Mouse (Mus musculus): ENCODE data around the gene Fsip1. TPM values are rescaled to one million over a fixed set of nuclear protein-coding genes. Genes with fewer than 3 reads are reported as not detected.

Gene Fsip1
- polyA plus RNA-seq, 1 experiment from 2014 or later, result 3.5 TPM

GRCm38 (mm10) chr2:118263914-118264201 lies 7.1 kb upstream of the Fsip1 start:
- Histone ChIP-seq H3K36me3 (ENCODE audit: control insufficient read depth, insufficient read depth, low read length) (no peaks in the 10 kb centered on the region), H3K4me1 (replicated peaks; ENCODE audit: control insufficient read depth, insufficient read depth, low read length) (no peaks in the 10 kb centered on the region), H3K27ac (ENCODE audit: low read depth, low read length) (no peak overlapping the region), H3K4me3 (ENCODE audit: low read depth, low read length) (no peak overlapping the region), H3K4me2 (replicated peaks; ENCODE audit: low read depth, low read length) (no peak overlapping the region), H3K27me3 (ENCODE audit: control insufficient read depth, insufficient read depth, low read length) (no peaks in the 10 kb centered on the region), H3K9me3 (ENCODE audit: control insufficient read depth, low read length) (no peaks in the 10 kb centered on the region), H3K9ac (ENCODE audit: low read depth, low read length) (no peak overlapping the region)
- DNase-seq (ENCODE audit: low spot score) (no peak), ATAC-seq (ENCODE audit: low FRiP score) (no peak)
- 55% methylated on average over 2 of the region's 2 CpGs for WGBS

- peak; percentile 38; the same call in 1 of the 2 replicates for ATAC-seq (ENCODE audit: low FRiP score)
Measured at GRCm38 (mm10) chr2:118263151-118263913, 6.6 kb upstream of the Fsip1 start.

GRCm38 (mm10) chr2:118262673-118263072 lies 5.9 kb upstream of the Fsip1 start:
- H3K9ac ChIP-seq (ENCODE audit: low read depth, low read length), result no peak overlapping the region
- no peak overlapping the region for H3K4me3 ChIP-seq (ENCODE audit: low read depth, low read length)
- no peaks in the 10 kb centered on the region for H3K27me3 ChIP-seq (ENCODE audit: control insufficient read depth, insufficient read depth, low read length)
- H3K4me1 ChIP-seq (replicated peaks; ENCODE audit: control insufficient read depth, insufficient read depth, low read length), result no peaks in the 10 kb centered on the region
- H3K4me2 ChIP-seq (replicated peaks; ENCODE audit: low read depth, low read length), result no peak overlapping the region
- DNase-seq (ENCODE audit: low spot score) (no peak), ATAC-seq (ENCODE audit: low FRiP score) (no peak)
- 60% methylated on average over 8 of the region's 8 CpGs for WGBS
- no peak overlapping the region for H3K27ac ChIP-seq (ENCODE audit: low read depth, low read length)
- H3K36me3 ChIP-seq (ENCODE audit: control insufficient read depth, insufficient read depth, low read length), result no peaks in the 10 kb centered on the region
- H3K9me3 ChIP-seq (ENCODE audit: control insufficient read depth, low read length), result no peaks in the 10 kb centered on the region

More at GRCm38 (mm10) chr2:118263151-118263913, 6.6 kb upstream of the Fsip1 start:
- Histone ChIP-seq H3K27me3 (ENCODE audit: control insufficient read depth, insufficient read depth, low read length) (no peaks in the 10 kb centered on the region), H3K36me3 (ENCODE audit: control insufficient read depth, insufficient read depth, low read length) (no peaks in the 10 kb centered on the region), H3K9ac (ENCODE audit: low read depth, low read length) (no peak overlapping the region), H3K4me1 (replicated peaks; ENCODE audit: control insufficient read depth, insufficient read depth, low read length) (no peaks in the 10 kb centered on the region), H3K9me3 (ENCODE audit: control insufficient read depth, low read length) (no peaks in the 10 kb centered on the region), H3K4me3 (ENCODE audit: low read depth, low read length) (no peak overlapping the region), H3K4me2 (replicated peaks; ENCODE audit: low read depth, low read length) (no peak overlapping the region), H3K27ac (ENCODE audit: low read depth, low read length) (no peak overlapping the region)
- 26% methylated on average over 8 of the region's 8 CpGs for WGBS
- DNase-seq (ENCODE audit: low spot score), result peak; percentile 81

GRCm38 (mm10) chr2:118259746-118260145 lies 3.0 kb upstream of the Fsip1 start:
- DNase-seq (ENCODE audit: low spot score) (no peak), ATAC-seq (ENCODE audit: low FRiP score) (no peak)
- H3K4me3 ChIP-seq (ENCODE audit: low read depth, low read length), result no peak overlapping the region
- no peaks in the 10 kb centered on the region for H3K9me3 ChIP-seq (ENCODE audit: control insufficient read depth, low read length)
- no peak overlapping the region for H3K27ac ChIP-seq (ENCODE audit: low read depth, low read length)
- no peak overlapping the region for H3K9ac ChIP-seq (ENCODE audit: low read depth, low read length)
- no peak overlapping the region for H3K4me2 ChIP-seq (replicated peaks; ENCODE audit: low read depth, low read length)
- H3K4me1 ChIP-seq (replicated peaks; ENCODE audit: control insufficient read depth, insufficient read depth, low read length), result no peaks in the 10 kb centered on the region
- no peaks in the 10 kb centered on the region for H3K36me3 ChIP-seq (ENCODE audit: control insufficient read depth, insufficient read depth, low read length)
- 86% methylated on average over 5 of the region's 5 CpGs for WGBS
- no peaks in the 10 kb centered on the region for H3K27me3 ChIP-seq (ENCODE audit: control insufficient read depth, insufficient read depth, low read length)

- no peak overlapping the region; the same call in 1 of the 2 replicates for H3K4me3 ChIP-seq (ENCODE audit: low read depth, low read length)
Measured at GRCm38 (mm10) chr2:118257094-118257493, 328 bp upstream of the Fsip1 start.

GRCm38 (mm10) chr2:118254516-118254915 lies 2.2 kb downstream of the Fsip1 start:
- H3K4me1 ChIP-seq (replicated peaks; ENCODE audit: control insufficient read depth, insufficient read depth, low read length), result no peaks in the 10 kb centered on the region
- H3K9ac ChIP-seq (ENCODE audit: low read depth, low read length), result no peak overlapping the region
- no peak overlapping the region for H3K4me3 ChIP-seq (ENCODE audit: low read depth, low read length)
- H3K36me3 ChIP-seq (ENCODE audit: control insufficient read depth, insufficient read depth, low read length), result no peaks in the 10 kb centered on the region
- H3K27ac ChIP-seq (ENCODE audit: low read depth, low read length), result no peak overlapping the region
- ATAC-seq (ENCODE audit: low FRiP score) (peak; percentile 74), DNase-seq (ENCODE audit: low spot score) (peak; percentile 55)
- 33% methylated on average over 8 of the region's 8 CpGs for WGBS
- no peak overlapping the region for H3K4me2 ChIP-seq (replicated peaks; ENCODE audit: low read depth, low read length)
- no peaks in the 10 kb centered on the region for H3K9me3 ChIP-seq (ENCODE audit: control insufficient read depth, low read length)
- no peaks in the 10 kb centered on the region for H3K27me3 ChIP-seq (ENCODE audit: control insufficient read depth, insufficient read depth, low read length)

More at GRCm38 (mm10) chr2:118257094-118257493, 328 bp upstream of the Fsip1 start:
- ATAC-seq (ENCODE audit: low FRiP score) (no peak), DNase-seq (ENCODE audit: low spot score) (no peak)
- Histone ChIP-seq H3K9ac (ENCODE audit: low read depth, low read length) (no peak overlapping the region), H3K27ac (ENCODE audit: low read depth, low read length) (no peak overlapping the region), H3K36me3 (ENCODE audit: control insufficient read depth, insufficient read depth, low read length) (no peaks in the 10 kb centered on the region), H3K9me3 (ENCODE audit: control insufficient read depth, low read length) (no peaks in the 10 kb centered on the region), H3K4me1 (replicated peaks; ENCODE audit: control insufficient read depth, insufficient read depth, low read length) (no peaks in the 10 kb centered on the region), H3K4me2 (replicated peaks; ENCODE audit: low read depth, low read length) (no peak overlapping the region; the same call in 1 of the 2 replicates), H3K27me3 (ENCODE audit: control insufficient read depth, insufficient read depth, low read length) (no peaks in the 10 kb centered on the region)
- WGBS, result 71% methylated on average over 8 of the region's 8 CpGs

GRCm38 (mm10) chr2:118248966-118249365 lies 7.8 kb downstream of the Fsip1 start:
- Histone ChIP-seq H3K27me3 (ENCODE audit: control insufficient read depth, insufficient read depth, low read length) (no peaks in the 10 kb centered on the region), H3K9ac (ENCODE audit: low read depth, low read length) (no peak overlapping the region), H3K4me3 (ENCODE audit: low read depth, low read length) (no peak overlapping the region), H3K27ac (ENCODE audit: low read depth, low read length) (no peak overlapping the region), H3K9me3 (ENCODE audit: control insufficient read depth, low read length) (no peaks in the 10 kb centered on the region), H3K4me1 (replicated peaks; ENCODE audit: control insufficient read depth, insufficient read depth, low read length) (no peaks in the 10 kb centered on the region), H3K36me3 (ENCODE audit: control insufficient read depth, insufficient read depth, low read length) (no peaks in the 10 kb centered on the region), H3K4me2 (replicated peaks; ENCODE audit: low read depth, low read length) (no peak overlapping the region)
- DNase-seq (ENCODE audit: low spot score) (no peak), ATAC-seq (ENCODE audit: low FRiP score) (no peak)
- WGBS, result 83% methylated on average over 12 of the region's 12 CpGs

- Histone ChIP-seq H3K4me2 (replicated peaks; ENCODE audit: low read depth, low read length) (no peak overlapping the region), H3K9ac (ENCODE audit: low read depth, low read length) (no peak overlapping the region), H3K9me3 (ENCODE audit: control insufficient read depth, low read length) (no peaks in the 10 kb centered on the region), H3K4me1 (replicated peaks; ENCODE audit: control insufficient read depth, insufficient read depth, low read length) (no peaks in the 10 kb centered on the region), H3K36me3 (ENCODE audit: control insufficient read depth, insufficient read depth, low read length) (no peaks in the 10 kb centered on the region), H3K27me3 (ENCODE audit: control insufficient read depth, insufficient read depth, low read length) (no peaks in the 10 kb centered on the region), H3K27ac (ENCODE audit: low read depth, low read length) (no peak overlapping the region), H3K4me3 (ENCODE audit: low read depth, low read length) (no peak overlapping the region)
- ATAC-seq (ENCODE audit: low FRiP score) (no peak), DNase-seq (ENCODE audit: low spot score) (no peak)
- 50% methylated on average over 2 of the region's 2 CpGs for WGBS
Measured at GRCm38 (mm10) chr2:118248016-118248415, 8.8 kb downstream of the Fsip1 start.

- peak; percentile 66; the same call in 1 of the 2 replicates for ATAC-seq (ENCODE audit: low FRiP score)
- 17% methylated on average over 10 of the region's 10 CpGs for WGBS
Measured at GRCm38 (mm10) chr2:118245914-118246313, 10.9 kb downstream of the Fsip1 start.

More at GRCm38 (mm10) chr2:118245914-118246313, 10.9 kb downstream of the Fsip1 start:
- no peak overlapping the region for H3K9ac ChIP-seq (ENCODE audit: low read depth, low read length)
- no peaks in the 10 kb centered on the region for H3K4me1 ChIP-seq (replicated peaks; ENCODE audit: control insufficient read depth, insufficient read depth, low read length)
- no peaks in the 10 kb centered on the region for H3K9me3 ChIP-seq (ENCODE audit: control insufficient read depth, low read length)
- no peaks in the 10 kb centered on the region for H3K36me3 ChIP-seq (ENCODE audit: control insufficient read depth, insufficient read depth, low read length)
- H3K27me3 ChIP-seq (ENCODE audit: control insufficient read depth, insufficient read depth, low read length), result no peaks in the 10 kb centered on the region
- no peak overlapping the region for H3K4me2 ChIP-seq (replicated peaks; ENCODE audit: low read depth, low read length)
- H3K4me3 ChIP-seq (ENCODE audit: low read depth, low read length), result no peak overlapping the region
- H3K27ac ChIP-seq (ENCODE audit: low read depth, low read length), result no peak overlapping the region
- DNase-seq (ENCODE audit: low spot score), result peak; percentile 85
